Mouse (Mus musculus): ENCODE measurements around the gene Gm5286. TPM values are rescaled to one million over a fixed set of nuclear protein-coding genes. Genes with fewer than 3 reads are reported as not detected.

Gm5286 gene
- polyA plus RNA-seq (2015; fragmentation: Nextera tagmentation; extraction: Ambion mirVana): not detected in 2 replicates

DNA sequence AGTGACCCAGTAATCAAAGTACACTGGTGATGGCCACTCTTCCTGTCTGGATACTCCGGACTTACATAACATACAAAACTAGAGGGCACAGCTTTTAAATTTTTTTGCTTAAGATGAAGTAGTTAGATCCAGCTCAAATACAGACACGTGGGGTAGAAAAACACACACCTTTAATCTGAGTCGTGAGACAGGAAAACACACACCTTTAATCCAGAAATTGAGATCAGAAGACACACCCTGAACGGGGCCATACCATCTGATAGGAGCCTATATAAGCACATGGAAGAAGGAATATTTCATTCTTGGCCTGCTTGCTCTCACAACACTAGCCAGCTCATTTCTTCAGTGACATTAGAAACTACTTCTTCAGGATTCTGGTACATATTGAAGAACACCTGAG lies at the start of gene Gm5286:
Gene Gm5286, plus strand, starts transcription at position 301 of the 400 bp plus-strand sequence.

GRCm38 (mm10) chr3:94178093-94178492 lies 18.4 kb upstream of the Gm5286 start, which contains the start of gene Gm10696:
Gm10696 (minus strand) TSS chr3:94178193.

Other genes starting within 250 kb of the Gm5286 start
- not detected in 2 replicates for gene Tdpoz5, start 235.4 kb upstream of the Gm5286 start, polyA plus RNA-seq (2015; fragmentation: Nextera tagmentation; extraction: Ambion mirVana)
- gene Gm9125, start 141.8 kb upstream of the Gm5286 start, polyA plus RNA-seq (2015; fragmentation: Nextera tagmentation; extraction: Ambion mirVana): not detected in 2 replicates
- not detected in 2 replicates for gene Gm10697, start 124.1 kb upstream of the Gm5286 start, polyA plus RNA-seq (2015; fragmentation: Nextera tagmentation; extraction: Ambion mirVana)
- not detected in 2 replicates for gene Gm10696, start 18.5 kb upstream of the Gm5286 start, polyA plus RNA-seq (2015; fragmentation: Nextera tagmentation; extraction: Ambion mirVana)
- not detected in 2 replicates for gene Gm4778, start 67.3 kb downstream of the Gm5286 start, polyA plus RNA-seq (2015; fragmentation: Nextera tagmentation; extraction: Ambion mirVana)
- 3.1 TPM in 2 replicates for gene Them4, start 113.4 kb downstream of the Gm5286 start, polyA plus RNA-seq (2015; fragmentation: Nextera tagmentation; extraction: Ambion mirVana)
- not detected in 2 replicates for gene Them5, start 145.4 kb downstream of the Gm5286 start, polyA plus RNA-seq (2015; fragmentation: Nextera tagmentation; extraction: Ambion mirVana)
- gene C2cd4d, start 165.7 kb downstream of the Gm5286 start, polyA plus RNA-seq (2015; fragmentation: Nextera tagmentation; extraction: Ambion mirVana): 0.08 and 0.52 TPM in 2 replicates
- gene Rorc, start 176.1 kb downstream of the Gm5286 start, polyA plus RNA-seq (2015; fragmentation: Nextera tagmentation; extraction: Ambion mirVana): 0.61 and 0.90 TPM in 2 replicates
- gene Lingo4, start 201.8 kb downstream of the Gm5286 start, polyA plus RNA-seq (2015; fragmentation: Nextera tagmentation; extraction: Ambion mirVana): 0.37 and 0.92 TPM in 2 replicates
- 3.7 and 4.8 TPM in 2 replicates for gene Tdrkh, start 216.6 kb downstream of the Gm5286 start, polyA plus RNA-seq (2015; fragmentation: Nextera tagmentation; extraction: Ambion mirVana)
- 42.2 and 42.7 TPM in 2 replicates for gene Mrpl9, start 246.6 kb downstream of the Gm5286 start, polyA plus RNA-seq (2015; fragmentation: Nextera tagmentation; extraction: Ambion mirVana)
- gene Oaz3, start 247.2 kb downstream of the Gm5286 start, polyA plus RNA-seq (2015; fragmentation: Nextera tagmentation; extraction: Ambion mirVana): 0.31 and 0.35 TPM in 2 replicates

Data from spleen, postnatal 0 days (tissue).